In the genomic region with DNA sequence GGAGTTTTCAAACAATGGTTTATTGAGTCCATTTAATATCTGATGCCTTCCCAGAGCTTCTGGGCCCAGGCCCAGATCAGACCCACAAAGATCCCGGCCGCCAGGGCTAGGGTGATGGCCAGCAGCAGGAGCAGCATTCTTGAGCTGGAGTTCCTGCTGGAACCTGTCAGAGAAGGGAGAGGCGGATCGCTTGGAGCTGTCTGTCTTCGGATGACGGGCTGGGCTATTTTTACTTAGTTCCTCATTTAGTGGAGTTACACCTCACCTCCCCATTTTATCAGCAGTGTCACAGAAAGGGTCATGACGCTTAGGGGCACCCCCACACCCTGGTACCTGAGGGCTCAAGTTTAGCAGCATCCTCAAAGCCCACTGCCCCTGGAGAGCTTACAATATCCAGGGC, we compare ENCODE assay signal across 16 mouse cellular contexts. TPM values are rescaled to one million over a fixed set of nuclear protein-coding genes. Genes with fewer than 3 reads are reported as not detected.
DNase-seq lines count a peak whose midpoint lies in the region; ATAC-seq lines count a peak whose summit lies in the region.
"Had no signal": no experiment of that assay in that cellular context is flagged by ENCODE, and none has a peak within 500 bp of the region (broad histone marks: within the 10 kb centered on the region; RNA-seq: fewer than 3 reads in every experiment).

No protein-coding gene starts in this region.

- no peak for DNase-seq in heart, adult 9 months (ENCODE audit: low spot score in 2 of 2)
- peak; percentile 4 for DNase-seq in midbrain, embryonic 11.5 days (ENCODE audit: low spot score, missing footprints)
- no peak for DNase-seq in midbrain, embryonic 10.5 days (ENCODE audit: low spot score)
- no peak for DNase-seq in adrenal gland, adult 2 months
- no peak for DNase-seq in kidney, adult 9 months
- DNase-seq: cerebellum, adult 8-10 months; forebrain, postnatal 0 days; lung, adult 2 months had no signal

- no peak overlapping the region for H3K9ac ChIP-seq in heart, embryonic 12.5 days
- no peak overlapping the region for H3K9ac ChIP-seq in midbrain, embryonic 11.5 days (ENCODE audit: low read length)
- H3K9ac ChIP-seq: forebrain, postnatal 0 days; limb, embryonic 15.5 days; midbrain, embryonic 13.5 days; stomach, embryonic 15.5 days had no signal

- H3K27me3 ChIP-seq in heart, embryonic 12.5 days (replicated peaks): no peaks in the 10 kb centered on the region
- no peaks in the 10 kb centered on the region for H3K27me3 ChIP-seq in midbrain, embryonic 11.5 days (ENCODE audit: control insufficient read depth, insufficient read depth, low read length)
- H3K27me3 ChIP-seq in midbrain, embryonic 10.5 days (ENCODE audit: low read depth, poor library complexity, severe bottlenecking): no peaks in the 10 kb centered on the region
- H3K27me3 ChIP-seq: limb, embryonic 15.5 days; midbrain, embryonic 13.5 days; Patski; stomach, embryonic 15.5 days had no signal

- 0 out of 2 replicates have a peak, but pooled peaks have one; percentile 34 for ATAC-seq in heart, embryonic 12.5 days (ENCODE audit: insufficient number of reproducible peaks, low FRiP score)
- ATAC-seq in midbrain, embryonic 11.5 days (ENCODE audit: low FRiP score): no peak
- ATAC-seq in megakaryocyte, adult 5-6 weeks (ENCODE audit: poor library complexity, severe bottlenecking): peak; percentile 79
- ATAC-seq: forebrain, postnatal 0 days; midbrain, embryonic 13.5 days; Patski had no signal

- H3K4me3 ChIP-seq in heart, embryonic 12.5 days: no peak overlapping the region
- H3K4me3 ChIP-seq in midbrain, embryonic 11.5 days (ENCODE audit: low read depth, low read length): no peak overlapping the region
- no peak overlapping the region for H3K4me3 ChIP-seq in midbrain, embryonic 10.5 days
- H3K4me3 ChIP-seq: limb, embryonic 15.5 days; midbrain, embryonic 13.5 days; stomach, embryonic 15.5 days had no signal

- H3K9me3 ChIP-seq in heart, embryonic 12.5 days (replicated peaks): no peaks in the 10 kb centered on the region
- H3K9me3 ChIP-seq in midbrain, embryonic 11.5 days (ENCODE audit: control insufficient read depth, low read length): no peaks in the 10 kb centered on the region
- H3K9me3 ChIP-seq in midbrain, embryonic 10.5 days (replicated peaks): no peaks in the 10 kb centered on the region
- H3K9me3 ChIP-seq: limb, embryonic 15.5 days; midbrain, embryonic 13.5 days; stomach, embryonic 15.5 days had no signal

- H3K36me3 ChIP-seq in heart, embryonic 12.5 days: no peaks in the 10 kb centered on the region
- H3K36me3 ChIP-seq in midbrain, embryonic 11.5 days (ENCODE audit: control insufficient read depth, insufficient read depth, low read length): no peaks in the 10 kb centered on the region
- no peaks in the 10 kb centered on the region; the same call in 1 of the 2 replicates for H3K36me3 ChIP-seq in midbrain, embryonic 10.5 days
- H3K36me3 ChIP-seq: limb, embryonic 15.5 days; midbrain, embryonic 13.5 days; stomach, embryonic 15.5 days had no signal

- H3K4me2 ChIP-seq in heart, embryonic 12.5 days: 0 out of 2 replicates have a peak overlapping the region, but pooled peaks have one; percentile 10
- H3K4me2 ChIP-seq in midbrain, embryonic 11.5 days: no peak overlapping the region
- H3K4me2 ChIP-seq: limb, embryonic 15.5 days; midbrain, embryonic 13.5 days; stomach, embryonic 15.5 days had no signal

- 33% methylated on average over 7 of the region's 7 CpGs for WGBS in heart, embryonic 12.5 days
- WGBS in midbrain, embryonic 11.5 days: 78% methylated on average over 7 of the region's 7 CpGs
- WGBS in midbrain, embryonic 10.5 days: 83% methylated on average over 7 of the region's 7 CpGs

- peaks cover 37% of the 10 kb centered on the region for H3K4me1 ChIP-seq in heart, embryonic 12.5 days (replicated peaks)
- no peaks in the 10 kb centered on the region for H3K4me1 ChIP-seq in midbrain, embryonic 11.5 days (ENCODE audit: control insufficient read depth, insufficient read depth, low read length)
- no peaks in the 10 kb centered on the region for H3K4me1 ChIP-seq in midbrain, embryonic 10.5 days
- H3K4me1 ChIP-seq: midbrain, embryonic 13.5 days had no signal

- peak overlapping the region; percentile 72 for H3K27ac ChIP-seq in heart, embryonic 12.5 days (ENCODE audit: poor library complexity, severe bottlenecking)
- H3K27ac ChIP-seq in midbrain, embryonic 11.5 days (ENCODE audit: low read depth, low read length): no peak overlapping the region
- H3K27ac ChIP-seq in midbrain, embryonic 10.5 days (replicated peaks): no peak overlapping the region
- H3K27ac ChIP-seq: limb, embryonic 15.5 days; midbrain, embryonic 13.5 days; stomach, embryonic 15.5 days had no signal

RNA-seq across cellular contexts. Expression of gene Zp1, which starts 6.1 kb away (rescaled TPM):
- not detected in 2 replicates for polyA plus RNA-seq in heart, embryonic 12.5 days (2016; fragmentation: Nextera tagmentation; extraction: Ambion mirVana)
- 0.22 TPM in 1 of 2 replicates, not detected in the other for polyA plus RNA-seq in midbrain, embryonic 11.5 days (2014; fragmentation: Nextera tagmentation; extraction: Ambion mirVana)
- not detected in 2 replicates for polyA plus RNA-seq in midbrain, embryonic 10.5 days (2016; fragmentation: Nextera tagmentation; extraction: Ambion mirVana)
- not detected in 2 replicates for total RNA-seq in megakaryocyte, adult 5-6 weeks (2015)
- total RNA-seq in megakaryocyte, adult 5-6 weeks (2017): not detected in 2 replicates
- not detected for total RNA-seq in adrenal gland, adult 2 months (2021)
- polyA plus RNA-seq in adrenal gland, adult 2 months (2012; rRNA removed): not detected in 2 replicates
- total RNA-seq: left cerebral cortex, postnatal 10 days had no signal
- polyA plus RNA-seq: kidney, embryonic 16.5 days; limb, embryonic 15.5 days; midbrain, embryonic 13.5 days; stomach, embryonic 15.5 days had no signal

RNA-seq across cellular contexts. Expression of gene Prpf19, which starts 19.3 kb away (rescaled TPM):
- 24.9 and 26.2 TPM in 2 replicates for polyA plus RNA-seq in heart, embryonic 12.5 days (2016; fragmentation: Nextera tagmentation; extraction: Ambion mirVana)
- polyA plus RNA-seq in midbrain, embryonic 11.5 days (2014; fragmentation: Nextera tagmentation; extraction: Ambion mirVana): 52.7 and 58.4 TPM in 2 replicates
- 35.8 and 37.2 TPM in 2 replicates for polyA plus RNA-seq in midbrain, embryonic 10.5 days (2016; fragmentation: Nextera tagmentation; extraction: Ambion mirVana)
- 34.1 and 36.1 TPM in 2 replicates for total RNA-seq in megakaryocyte, adult 5-6 weeks (2015)
- total RNA-seq in megakaryocyte, adult 5-6 weeks (2017): 69.0 and 76.2 TPM in 2 replicates
- total RNA-seq in adrenal gland, adult 2 months (2021): 100 to 1,000 TPM; 143 to 184 TPM
- polyA plus RNA-seq in adrenal gland, adult 2 months (2012; rRNA removed): 299 and 410 TPM in 2 replicates

RNA-seq across cellular contexts. Expression of gene Ptgdr2, which starts 22.7 kb away (rescaled TPM):
- 0.09 TPM in 1 of 2 replicates, not detected in the other for polyA plus RNA-seq in heart, embryonic 12.5 days (2016; fragmentation: Nextera tagmentation; extraction: Ambion mirVana)
- polyA plus RNA-seq in midbrain, embryonic 11.5 days (2014; fragmentation: Nextera tagmentation; extraction: Ambion mirVana): 0.05 and 0.12 TPM in 2 replicates
- 0.04 and 0.09 TPM in 2 replicates for polyA plus RNA-seq in midbrain, embryonic 10.5 days (2016; fragmentation: Nextera tagmentation; extraction: Ambion mirVana)
- total RNA-seq in megakaryocyte, adult 5-6 weeks (2015): 0.21 TPM in 1 of 2 replicates, not detected in the other
- total RNA-seq in megakaryocyte, adult 5-6 weeks (2017): 0.07 and 0.20 TPM in 2 replicates
- under 1 TPM in 1 of 2 experiments, not detected in 1; 0.10 TPM for total RNA-seq in adrenal gland, adult 2 months (2021)
- polyA plus RNA-seq in adrenal gland, adult 2 months (2012; rRNA removed): 0.04 and 0.26 TPM in 2 replicates
- polyA plus RNA-seq: limb, embryonic 15.5 days had no signal

RNA-seq across cellular contexts. Expression of gene Tmem109, which starts 32.5 kb away (rescaled TPM):
- 67.4 and 70.9 TPM in 2 replicates for polyA plus RNA-seq in heart, embryonic 12.5 days (2016; fragmentation: Nextera tagmentation; extraction: Ambion mirVana)
- 38.7 and 41.2 TPM in 2 replicates for polyA plus RNA-seq in midbrain, embryonic 11.5 days (2014; fragmentation: Nextera tagmentation; extraction: Ambion mirVana)
- polyA plus RNA-seq in midbrain, embryonic 10.5 days (2016; fragmentation: Nextera tagmentation; extraction: Ambion mirVana): 50.1 and 53.0 TPM in 2 replicates
- total RNA-seq in megakaryocyte, adult 5-6 weeks (2015): 76.9 and 81.2 TPM in 2 replicates
- 74.7 and 80.9 TPM in 2 replicates for total RNA-seq in megakaryocyte, adult 5-6 weeks (2017)
- 100 to 1,000 TPM; 149 to 202 TPM for total RNA-seq in adrenal gland, adult 2 months (2021)
- 240 and 306 TPM in 2 replicates for polyA plus RNA-seq in adrenal gland, adult 2 months (2012; rRNA removed)

RNA-seq across cellular contexts. Expression of gene Ccdc86, which starts 34.8 kb away (rescaled TPM):
- 20.1 and 21.6 TPM in 2 replicates for polyA plus RNA-seq in heart, embryonic 12.5 days (2016; fragmentation: Nextera tagmentation; extraction: Ambion mirVana)
- 20.0 and 22.5 TPM in 2 replicates for polyA plus RNA-seq in midbrain, embryonic 11.5 days (2014; fragmentation: Nextera tagmentation; extraction: Ambion mirVana)
- polyA plus RNA-seq in midbrain, embryonic 10.5 days (2016; fragmentation: Nextera tagmentation; extraction: Ambion mirVana): 31.1 and 39.2 TPM in 2 replicates
- total RNA-seq in megakaryocyte, adult 5-6 weeks (2015): 11.1 and 11.3 TPM in 2 replicates
- 10.8 and 16.7 TPM in 2 replicates for total RNA-seq in megakaryocyte, adult 5-6 weeks (2017)
- 10 to 100 TPM; 12.8 to 21.4 TPM for total RNA-seq in adrenal gland, adult 2 months (2021)
- polyA plus RNA-seq in adrenal gland, adult 2 months (2012; rRNA removed): 14.2 and 17.1 TPM in 2 replicates
